Mouse (Mus musculus) myocyte (in vitro differentiated cells): Measurements from ENCODE around the gene Ccdc71. TPM values are rescaled to one million over a fixed set of nuclear protein-coding genes. Genes with fewer than 3 reads are reported as not detected.

Source experiments
- H3K27me3 ChIP-seq: one replicate; pipeline ENCODE4 v1.6.1; 2011; ENCODE audit not compliant: control insufficient read depth, insufficient read depth, insufficient read length
- H3K36me3 ChIP-seq: one replicate; pipeline ENCODE4 v1.6.1; 2011; ENCODE audit not compliant: control insufficient read depth, insufficient read depth
- H3K4me2 ChIP-seq: one replicate; pipeline ENCODE4 v1.6.1; 2011; ENCODE audit warnings: low read depth, control low read depth
- H3K4me3 ChIP-seq: one replicate; pipeline ENCODE4 v1.5.1; 2011; ENCODE audit warnings: mild to moderate bottlenecking, control low read depth, moderate library complexity
- H3K79me2 ChIP-seq: one replicate; pipeline ENCODE4 v1.6.1; 2011; ENCODE audit not compliant: control insufficient read depth, insufficient read depth
- H3ac ChIP-seq: one replicate; pipeline ENCODE4 v1.6.1; 2011; ENCODE audit not compliant: control insufficient read depth, insufficient read length
- CEBPB ChIP-seq: IDR thresholded peaks from 2 replicates; pipeline ENCODE4 v1.6.1; 2011; ENCODE audit warnings: mild to moderate bottlenecking, moderate library complexity; ENCODE audit not compliant: poor library complexity, insufficient read depth, severe bottlenecking
- E2F4 ChIP-seq: IDR thresholded peaks from one replicate; pipeline ENCODE4 v1.6.1; 2011; ENCODE audit warnings: mild to moderate bottlenecking, control low read depth, moderate library complexity; ENCODE audit not compliant: insufficient read depth
- MAX ChIP-seq: IDR thresholded peaks from one replicate; pipeline ENCODE4 v1.6.1; 2011; ENCODE audit warnings: low read depth, mild to moderate bottlenecking, control low read depth
- MYOD1 ChIP-seq, 3 experiments: IDR thresholded peaks; one replicate each; pipeline ENCODE4 v1.6.1; 2011; ENCODE audit warnings: control low read depth in 2 of 3, low read depth in 2 of 3, mild to moderate bottlenecking in 2 of 3, moderate library complexity in 1 of 3; ENCODE audit not compliant: insufficient read length in 2 of 3, control insufficient read depth in 1 of 3
- MYOG ChIP-seq, 3 experiments: IDR thresholded peaks; one replicate each; pipeline ENCODE4 v1.6.1; 2011; ENCODE audit warnings: control low read depth in 2 of 3, low read depth in 2 of 3, mild to moderate bottlenecking in 2 of 3; ENCODE audit not compliant: insufficient read length in 2 of 3, control insufficient read depth in 1 of 3, insufficient read depth in 1 of 3
- POLR2A ChIP-seq: IDR thresholded peaks from one replicate; pipeline ENCODE4 v1.6.1; 2011; ENCODE audit warnings: low read depth, mild to moderate bottlenecking, control low read depth, moderate library complexity; ENCODE audit not compliant: insufficient read length
- POLR2AphosphoS2 ChIP-seq: IDR thresholded peaks from one replicate; pipeline ENCODE4 v1.6.1; 2011; ENCODE audit warnings: low read depth, control low read depth; ENCODE audit not compliant: insufficient read length
- REST ChIP-seq: IDR thresholded peaks from one replicate; pipeline ENCODE4 v1.6.1; 2011; ENCODE audit warnings: mild to moderate bottlenecking, control low read depth, moderate library complexity; ENCODE audit not compliant: insufficient read depth, insufficient read length
- SRF ChIP-seq: IDR thresholded peaks from one replicate; pipeline ENCODE4 v1.6.1; 2011; ENCODE audit warnings: low read depth; ENCODE audit not compliant: control insufficient read depth, insufficient read length
- TCF12 ChIP-seq: IDR thresholded peaks from one replicate; pipeline ENCODE4 v1.6.1; 2011; ENCODE audit warnings: mild to moderate bottlenecking, control low read depth; ENCODE audit not compliant: poor library complexity, insufficient read depth, severe bottlenecking
- TCF3 ChIP-seq: IDR thresholded peaks from one replicate; pipeline ENCODE4 v1.6.1; 2011; ENCODE audit warnings: low read depth, control low read depth; ENCODE audit not compliant: insufficient read length
- USF1 ChIP-seq: IDR thresholded peaks from one replicate; pipeline ENCODE4 v1.6.1; 2011; ENCODE audit warnings: low read depth, mild to moderate bottlenecking, control low read depth, moderate library complexity
- polyA plus RNA-seq: library from polyadenylated mRNA; unstranded; fragments of >200 nt; fragmentation: generic; extraction: Trizol; gene quantifications from one replicate; pipeline ENCODE4 v1.2.1, GENCODE M21; 2012; ENCODE audit warnings: missing spikeins

Ccdc71 gene
- polyA plus RNA-seq, 1 experiment, result 30.4 TPM

- H3K36me3 ChIP-seq, result peaks cover 33% of the 10 kb centered on the region
- H3K27me3 ChIP-seq, result no peaks in the 10 kb centered on the region
- no peak overlapping the region for H3ac ChIP-seq
- H3K4me3 ChIP-seq, result no peak overlapping the region
- TF ChIP-seq POLR2A (no peak), POLR2AphosphoS2 (no peak), MAX (no peak), CEBPB (no peak), MYOD1 (IDR thresholded peaks at IDR 0.05; ENCODE audit: control insufficient read depth in 1 of 3, insufficient read length in 2 of 3, low read depth in 2 of 3) (no peak), TCF12 (no peak), E2F4 (no peak), USF1 (no peak)
- no peak overlapping the region for H3K4me2 ChIP-seq
- H3K79me2 ChIP-seq, result peaks cover 22% of the 10 kb centered on the region
Measured at GRCm38 (mm10) chr9:108494146-108494825, 34.0 kb downstream of the Ccdc71 start.

DNA sequence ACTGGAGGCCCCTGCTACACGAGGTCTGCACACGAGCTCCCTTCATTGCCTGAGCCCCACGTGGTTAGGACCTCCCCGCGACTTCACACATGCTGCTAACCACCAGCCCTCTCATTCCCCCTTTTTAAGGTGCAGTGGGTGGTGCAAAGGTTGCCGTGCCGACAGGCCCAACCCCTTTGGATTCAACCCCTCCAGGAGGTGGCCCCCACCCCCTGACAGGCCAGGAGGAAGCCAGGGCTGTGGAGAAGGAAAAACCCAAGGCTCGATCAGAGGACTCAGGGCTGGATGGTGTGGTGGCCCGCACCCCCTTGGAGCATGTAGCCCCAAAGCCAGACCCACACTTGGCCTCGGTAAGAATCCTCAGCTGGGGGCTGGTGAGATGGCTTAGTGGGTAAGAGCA, 34.6 kb downstream of the Ccdc71 start:
- Histone ChIP-seq H3K4me3 (no peak overlapping the region), H3K27me3 (no peaks in the 10 kb centered on the region), H3K79me2 (peaks cover 22% of the 10 kb centered on the region), H3ac (no peak overlapping the region), H3K36me3 (peaks cover 34% of the 10 kb centered on the region), H3K4me2 (no peak overlapping the region)
- no peak for TF ChIP-seq REST
- TF ChIP-seq POLR2A, result no peak
- TF ChIP-seq SRF, result no peak

GRCm38 (mm10) chr9:108499231-108499630, 38.9 kb downstream of the Ccdc71 start:
- Histone ChIP-seq H3K79me2 (no peaks in the 10 kb centered on the region), H3ac (no peak overlapping the region), H3K27me3 (no peaks in the 10 kb centered on the region), H3K4me3 (no peak overlapping the region), H3K4me2 (no peak overlapping the region), H3K36me3 (peaks cover 33% of the 10 kb centered on the region)
- TF ChIP-seq SRF (no peak), POLR2AphosphoS2 (no peak), POLR2A (no peak), CEBPB (no peak), MAX (no peak), MYOD1 (IDR thresholded peaks at IDR 0.05; ENCODE audit: control insufficient read depth in 1 of 3, insufficient read length in 2 of 3, low read depth in 2 of 3) (no peak), E2F4 (no peak), TCF3 (no peak), TCF12 (no peak), MYOG (IDR thresholded peaks at IDR 0.05; ENCODE audit: control insufficient read depth in 1 of 3, insufficient read depth in 1 of 3, insufficient read length in 2 of 3, low read depth in 2 of 3) (no peak), REST (no peak), USF1 (no peak)

- TF ChIP-seq CEBPB (no peak), POLR2AphosphoS2 (peak; percentile 51)
- no peak overlapping the region for H3K4me2 ChIP-seq
- H3K27me3 ChIP-seq, result no peaks in the 10 kb centered on the region
- peaks cover 30% of the 10 kb centered on the region for H3K36me3 ChIP-seq
- no peaks in the 10 kb centered on the region for H3K79me2 ChIP-seq
- no peak overlapping the region for H3ac ChIP-seq
- H3K4me3 ChIP-seq, result no peak overlapping the region
Measured at GRCm38 (mm10) chr9:108499943-108500342, 39.6 kb downstream of the Ccdc71 start.

DNA sequence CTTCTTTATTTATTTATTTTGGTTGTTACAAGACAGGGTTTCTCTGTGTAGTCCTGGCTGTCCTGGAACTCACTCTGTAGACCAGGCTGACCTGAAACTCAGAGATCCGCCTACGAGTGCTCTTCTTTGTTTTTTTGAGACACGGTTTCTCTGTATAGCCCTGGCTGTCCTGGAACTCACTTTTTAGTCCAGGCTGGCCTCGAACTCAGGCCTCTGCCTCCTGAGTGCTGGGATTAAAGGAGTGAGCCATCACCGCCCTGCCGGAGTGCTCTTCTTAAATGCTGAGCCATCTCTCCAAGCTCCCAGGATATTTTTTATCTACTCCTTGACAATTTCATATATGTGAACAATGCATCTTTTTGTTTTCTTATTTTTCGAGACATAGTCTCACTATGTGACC, 46.6 kb downstream of the Ccdc71 start:
- H3K4me3 ChIP-seq, result peak overlapping the region; percentile 72

More for the DNA sequence above, 46.6 kb downstream of the Ccdc71 start:
- peaks cover 11% of the 10 kb centered on the region for H3K79me2 ChIP-seq
- no peaks in the 10 kb centered on the region for H3K27me3 ChIP-seq
- peak overlapping the region; percentile 99 for H3K4me2 ChIP-seq
- peaks cover 2% of the 10 kb centered on the region for H3K36me3 ChIP-seq
- TF ChIP-seq MYOD1 (IDR thresholded peaks at IDR 0.05; ENCODE audit: control insufficient read depth in 1 of 3, insufficient read length in 2 of 3, low read depth in 2 of 3) (no peak), MYOG (IDR thresholded peaks at IDR 0.05; ENCODE audit: control insufficient read depth in 1 of 3, insufficient read depth in 1 of 3, insufficient read length in 2 of 3, low read depth in 2 of 3) (no peak), POLR2A (no peak), TCF12 (no peak), USF1 (no peak), CEBPB (no peak), E2F4 (no peak), REST (no peak), TCF3 (no peak), SRF (no peak), MAX (no peak), POLR2AphosphoS2 (no peak)
- no peak overlapping the region for H3ac ChIP-seq
